Mouse (Mus musculus): ENCODE results near the gene Ptch1. TPM values are rescaled to one million over a fixed set of nuclear protein-coding genes. Genes with fewer than 3 reads are reported as not detected.

Gene Ptch1
- total RNA-seq, 1 experiment, result 21.6 TPM

DNA sequence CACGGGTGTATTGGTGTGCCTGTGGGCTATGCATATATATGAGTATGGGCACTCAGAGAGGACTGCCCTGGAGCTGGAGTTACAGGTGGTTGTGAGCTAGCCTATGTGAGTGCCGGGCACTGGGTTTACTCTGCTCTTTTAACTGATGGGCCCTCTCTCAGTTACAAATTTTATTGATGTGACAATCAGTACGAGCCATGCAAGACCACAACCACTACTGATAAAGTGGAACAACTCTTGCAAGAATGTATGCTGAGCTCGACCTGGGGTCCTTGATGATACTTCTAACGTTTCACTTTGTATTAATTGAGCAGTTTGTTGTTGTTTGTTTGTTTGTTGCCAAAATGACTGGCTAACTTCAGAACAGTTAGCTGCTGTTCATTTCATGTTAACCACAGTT is 23.0 kb downstream of the Ptch1 start:
- peaks cover 10% of the 10 kb centered on the region for H3K36me3 ChIP-seq (ENCODE audit: control insufficient read depth, insufficient read depth, low read length, poor library complexity, severe bottlenecking)
- no peaks in the 10 kb centered on the region for H3K9me3 ChIP-seq (ENCODE audit: control insufficient read depth, insufficient read depth, low read depth, low read length)
- in situ Hi-C loops (cut with MboI; ENCODE audit: low sequenced_read_pairs in 2 of 2, unreplicated experiment in 2 of 2), result no loop called here
- no peak overlapping the region for H3K27ac ChIP-seq (ENCODE audit: insufficient read depth, low read depth, low read length, poor library complexity, severe bottlenecking)
- H3K9ac ChIP-seq (ENCODE audit: insufficient read depth, low read depth, low read length, poor library complexity, severe bottlenecking), result no peak overlapping the region
- no peak for TF ChIP-seq CHD2 (IDR thresholded peaks at IDR 0.05; ENCODE audit: low read depth, low read length)
- no peak for TF ChIP-seq HCFC1 (IDR thresholded peaks at IDR 0.05; ENCODE audit: borderline replicate concordance, insufficient read depth, low read length)
- TF ChIP-seq ZC3H11A (IDR thresholded peaks at IDR 0.05; ENCODE audit: borderline replicate concordance, low read depth, low read length), result no peak
- no peak for TF ChIP-seq MAFK (IDR thresholded peaks at IDR 0.05; ENCODE audit: insufficient read depth, low read depth, low read length)
- TF ChIP-seq ZNF384 (IDR thresholded peaks at IDR 0.05; ENCODE audit: low read depth, low read length), result no peak
- no peak for DNase-seq (ENCODE audit: low read depth, low spot score)
- no peak overlapping the region for H3K4me3 ChIP-seq (ENCODE audit: insufficient read depth in 1 of 2, low read depth in 1 of 2, low read length in 2 of 2, poor library complexity in 1 of 2, severe bottlenecking in 1 of 2)
- peaks cover 12 to 16% of the 10 kb centered on the region in 2 experiments; a peak in 3 of 4 replicates for H3K4me1 ChIP-seq (ENCODE audit: control insufficient read depth in 2 of 2, insufficient read depth in 2 of 2, low read length in 2 of 2, poor library complexity in 1 of 2)

DNA sequence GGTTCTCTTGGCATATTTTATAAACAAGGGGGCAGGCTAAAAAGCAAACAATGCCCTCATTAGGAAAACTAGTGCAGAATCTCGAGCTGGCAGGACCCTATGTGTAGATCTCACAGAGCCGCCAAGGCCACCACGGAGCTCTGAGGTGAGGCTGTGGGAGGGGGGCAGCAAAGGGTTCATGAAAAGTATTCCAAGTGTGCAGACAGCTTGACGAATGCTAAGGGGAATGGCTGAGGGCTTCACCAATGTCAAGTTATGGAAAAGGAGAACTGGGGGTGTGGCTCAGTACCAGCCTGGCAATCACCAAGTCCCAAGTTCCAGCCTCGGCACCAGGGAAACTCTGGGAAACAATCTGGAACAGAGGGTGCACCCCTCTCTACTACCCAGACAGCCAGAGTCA is 24.2 kb downstream of the Ptch1 start:
- Histone ChIP-seq H3K27ac (ENCODE audit: insufficient read depth, low read depth, low read length, poor library complexity, severe bottlenecking) (no peak overlapping the region), H3K36me3 (ENCODE audit: control insufficient read depth, insufficient read depth, low read length, poor library complexity, severe bottlenecking) (peaks cover 10% of the 10 kb centered on the region)

DNA sequence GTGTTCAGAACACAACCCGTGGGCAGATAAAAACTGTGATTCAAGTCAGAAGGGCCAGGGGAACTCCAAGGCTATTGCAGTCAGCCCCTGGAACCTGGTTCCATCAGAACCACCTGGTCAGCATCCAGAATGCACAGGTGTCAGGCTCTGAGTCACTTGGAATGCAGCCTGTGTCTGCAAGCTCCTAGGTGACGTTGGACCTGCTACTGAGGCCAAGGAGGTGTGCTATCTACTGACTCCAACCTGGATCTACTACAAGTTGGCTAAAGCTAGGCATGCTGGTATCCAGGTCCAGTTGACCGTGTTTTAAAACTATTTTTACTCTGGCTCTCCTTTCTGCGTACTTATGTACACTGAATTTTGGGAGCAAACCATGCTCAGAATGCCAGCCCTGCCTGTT is 24.8 kb downstream of the Ptch1 start:
- H3K36me3 ChIP-seq (ENCODE audit: control insufficient read depth, insufficient read depth, low read length, poor library complexity, severe bottlenecking), result peaks cover 10% of the 10 kb centered on the region
- TF ChIP-seq HCFC1 (IDR thresholded peaks at IDR 0.05; ENCODE audit: borderline replicate concordance, insufficient read depth, low read length) (no peak), ZC3H11A (IDR thresholded peaks at IDR 0.05; ENCODE audit: borderline replicate concordance, low read depth, low read length) (no peak), CHD2 (IDR thresholded peaks at IDR 0.05; ENCODE audit: low read depth, low read length) (no peak), MAFK (IDR thresholded peaks at IDR 0.05; ENCODE audit: insufficient read depth, low read depth, low read length) (no peak), ZNF384 (IDR thresholded peaks at IDR 0.05; ENCODE audit: low read depth, low read length) (no peak)
- H3K4me3 ChIP-seq (ENCODE audit: insufficient read depth in 1 of 2, low read depth in 1 of 2, low read length in 2 of 2, poor library complexity in 1 of 2, severe bottlenecking in 1 of 2), result no peak overlapping the region
- H3K9me3 ChIP-seq (ENCODE audit: control insufficient read depth, insufficient read depth, low read depth, low read length), result no peaks in the 10 kb centered on the region
- H3K27ac ChIP-seq (ENCODE audit: insufficient read depth, low read depth, low read length, poor library complexity, severe bottlenecking), result no peak overlapping the region
- DNase-seq (ENCODE audit: low read depth, low spot score), result no peak
- H3K9ac ChIP-seq (ENCODE audit: insufficient read depth, low read depth, low read length, poor library complexity, severe bottlenecking), result no peak overlapping the region
- in situ Hi-C loops (cut with MboI; ENCODE audit: low sequenced_read_pairs in 2 of 2, unreplicated experiment in 2 of 2), result no loop called here
- peaks cover 10 to 12% of the 10 kb centered on the region in 2 experiments; a peak in 3 of 4 replicates for H3K4me1 ChIP-seq (ENCODE audit: control insufficient read depth in 2 of 2, insufficient read depth in 2 of 2, low read length in 2 of 2, poor library complexity in 1 of 2)

More for the DNA sequence above, 24.2 kb downstream of the Ptch1 start:
- Histone ChIP-seq H3K4me1 (ENCODE audit: control insufficient read depth in 2 of 2, insufficient read depth in 2 of 2, low read length in 2 of 2, poor library complexity in 1 of 2) (peaks cover 13% of the 10 kb centered on the region in 2 experiments; a peak in 3 of 4 replicates), H3K9ac (ENCODE audit: insufficient read depth, low read depth, low read length, poor library complexity, severe bottlenecking) (no peak overlapping the region), H3K9me3 (ENCODE audit: control insufficient read depth, insufficient read depth, low read depth, low read length) (no peaks in the 10 kb centered on the region), H3K4me3 (ENCODE audit: insufficient read depth in 1 of 2, low read depth in 1 of 2, low read length in 2 of 2, poor library complexity in 1 of 2, severe bottlenecking in 1 of 2) (no peak overlapping the region)
- no peak for DNase-seq (ENCODE audit: low read depth, low spot score)
- in situ Hi-C loops (cut with MboI; ENCODE audit: low sequenced_read_pairs in 2 of 2, unreplicated experiment in 2 of 2), result no loop called here
- TF ChIP-seq ZNF384 (IDR thresholded peaks at IDR 0.05; ENCODE audit: low read depth, low read length) (no peak), MAFK (IDR thresholded peaks at IDR 0.05; ENCODE audit: insufficient read depth, low read depth, low read length) (no peak), CHD2 (IDR thresholded peaks at IDR 0.05; ENCODE audit: low read depth, low read length) (no peak), HCFC1 (IDR thresholded peaks at IDR 0.05; ENCODE audit: borderline replicate concordance, insufficient read depth, low read length) (no peak), ZC3H11A (IDR thresholded peaks at IDR 0.05; ENCODE audit: borderline replicate concordance, low read depth, low read length) (no peak)

- Histone ChIP-seq H3K36me3 (ENCODE audit: control insufficient read depth, insufficient read depth, low read length, poor library complexity, severe bottlenecking) (peaks cover 23% of the 10 kb centered on the region), H3K27ac (ENCODE audit: insufficient read depth, low read depth, low read length, poor library complexity, severe bottlenecking) (no peak overlapping the region), H3K9ac (ENCODE audit: insufficient read depth, low read depth, low read length, poor library complexity, severe bottlenecking) (no peak overlapping the region), H3K4me1 (ENCODE audit: control insufficient read depth in 2 of 2, insufficient read depth in 2 of 2, low read length in 2 of 2, poor library complexity in 1 of 2) (peaks cover 25 to 26% of the 10 kb centered on the region in 2 experiments), H3K9me3 (ENCODE audit: control insufficient read depth, insufficient read depth, low read depth, low read length) (no peaks in the 10 kb centered on the region), H3K4me3 (ENCODE audit: insufficient read depth in 1 of 2, low read depth in 1 of 2, low read length in 2 of 2, poor library complexity in 1 of 2, severe bottlenecking in 1 of 2) (no peak overlapping the region)
- no peak for TF ChIP-seq HCFC1 (IDR thresholded peaks at IDR 0.05; ENCODE audit: borderline replicate concordance, insufficient read depth, low read length)
- no peak for TF ChIP-seq ZNF384 (IDR thresholded peaks at IDR 0.05; ENCODE audit: low read depth, low read length)
- DNase-seq (ENCODE audit: low read depth, low spot score), result no peak
- in situ Hi-C loops (cut with MboI; ENCODE audit: low sequenced_read_pairs in 2 of 2, unreplicated experiment in 2 of 2), result no loop called here
Measured at GRCm38 (mm10) chr13:63545291-63545690, 28.1 kb downstream of the Ptch1 start.

- H3K9me3 ChIP-seq (ENCODE audit: control insufficient read depth, insufficient read depth, low read depth, low read length), result no peaks in the 10 kb centered on the region
- no peak for DNase-seq (ENCODE audit: low read depth, low spot score)
- in situ Hi-C loops (cut with MboI; ENCODE audit: low sequenced_read_pairs in 2 of 2, unreplicated experiment in 2 of 2), result no loop called here
- H3K9ac ChIP-seq (ENCODE audit: insufficient read depth, low read depth, low read length, poor library complexity, severe bottlenecking), result no peak overlapping the region
- H3K4me1 ChIP-seq (ENCODE audit: control insufficient read depth in 2 of 2, insufficient read depth in 2 of 2, low read length in 2 of 2, poor library complexity in 1 of 2), result peaks cover 25 to 28% of the 10 kb centered on the region in 2 experiments
- H3K36me3 ChIP-seq (ENCODE audit: control insufficient read depth, insufficient read depth, low read length, poor library complexity, severe bottlenecking), result peaks cover 24% of the 10 kb centered on the region
- TF ChIP-seq ZNF384 (IDR thresholded peaks at IDR 0.05; ENCODE audit: low read depth, low read length), result no peak
- no peak for TF ChIP-seq CHD2 (IDR thresholded peaks at IDR 0.05; ENCODE audit: low read depth, low read length)
- TF ChIP-seq HCFC1 (IDR thresholded peaks at IDR 0.05; ENCODE audit: borderline replicate concordance, insufficient read depth, low read length), result no peak
- TF ChIP-seq MAFK (IDR thresholded peaks at IDR 0.05; ENCODE audit: insufficient read depth, low read depth, low read length), result no peak
- TF ChIP-seq ZC3H11A (IDR thresholded peaks at IDR 0.05; ENCODE audit: borderline replicate concordance, low read depth, low read length), result no peak
- H3K27ac ChIP-seq (ENCODE audit: insufficient read depth, low read depth, low read length, poor library complexity, severe bottlenecking), result no peak overlapping the region
- no peak overlapping the region for H3K4me3 ChIP-seq (ENCODE audit: insufficient read depth in 1 of 2, low read depth in 1 of 2, low read length in 2 of 2, poor library complexity in 1 of 2, severe bottlenecking in 1 of 2)
Measured at GRCm38 (mm10) chr13:63544967-63545253, 28.5 kb downstream of the Ptch1 start.
